Mouse (Mus musculus): Measurements from ENCODE around the gene Grasp.

The Grasp gene

DNA sequence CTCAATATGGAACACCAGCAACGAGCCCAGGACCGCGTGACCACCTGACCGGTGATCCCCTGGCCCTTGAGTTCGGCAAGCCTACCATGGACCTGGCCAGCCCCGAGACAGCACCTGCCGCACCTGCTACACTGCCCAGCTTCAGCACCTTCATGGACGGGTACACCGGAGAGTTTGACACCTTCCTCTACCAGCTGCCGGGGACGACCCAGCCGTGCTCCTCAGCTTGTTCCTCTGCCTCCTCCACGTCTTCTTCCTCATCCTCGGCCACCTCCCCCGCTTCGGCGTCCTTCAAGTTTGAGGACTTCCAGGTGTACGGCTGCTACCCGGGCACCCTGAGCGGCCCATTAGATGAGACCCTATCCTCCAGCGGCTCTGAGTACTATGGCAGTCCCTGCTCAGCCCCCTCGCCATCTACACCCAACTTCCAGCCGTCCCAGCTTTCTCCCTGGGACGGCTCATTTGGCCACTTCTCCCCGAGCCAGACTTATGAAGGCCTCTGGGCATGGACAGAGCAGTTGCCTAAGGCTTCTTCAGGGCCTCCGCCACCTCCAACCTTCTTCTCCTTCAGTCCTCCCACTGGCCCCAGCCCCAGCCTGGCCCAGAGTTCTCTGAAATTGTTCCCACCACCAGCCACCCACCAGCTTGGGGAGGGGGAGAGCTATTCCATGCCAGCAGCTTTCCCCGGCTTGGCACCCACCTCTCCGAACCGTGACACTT lies 46.3 kb downstream of the Grasp start:
- no peak for DNase-seq (ENCODE audit: low read depth in 2 of 2, low spot score in 2 of 2)

- DNase-seq (ENCODE audit: low read depth in 2 of 2, low spot score in 2 of 2), result no peak
These were observed 47.1 kb downstream of the Grasp start for GRCm38 (mm10) chr15:101271107-101271506.

- DNase-seq (ENCODE audit: low read depth in 2 of 2, low spot score in 2 of 2), result no peak
These were observed 47.5 kb downstream of the Grasp start for GRCm38 (mm10) chr15:101271513-101271912.

GRCm38 (mm10) chr15:101274380-101274779 lies 50.4 kb downstream of the Grasp start:
- no peak for DNase-seq (ENCODE audit: low read depth in 2 of 2, low spot score in 2 of 2)

DNA sequence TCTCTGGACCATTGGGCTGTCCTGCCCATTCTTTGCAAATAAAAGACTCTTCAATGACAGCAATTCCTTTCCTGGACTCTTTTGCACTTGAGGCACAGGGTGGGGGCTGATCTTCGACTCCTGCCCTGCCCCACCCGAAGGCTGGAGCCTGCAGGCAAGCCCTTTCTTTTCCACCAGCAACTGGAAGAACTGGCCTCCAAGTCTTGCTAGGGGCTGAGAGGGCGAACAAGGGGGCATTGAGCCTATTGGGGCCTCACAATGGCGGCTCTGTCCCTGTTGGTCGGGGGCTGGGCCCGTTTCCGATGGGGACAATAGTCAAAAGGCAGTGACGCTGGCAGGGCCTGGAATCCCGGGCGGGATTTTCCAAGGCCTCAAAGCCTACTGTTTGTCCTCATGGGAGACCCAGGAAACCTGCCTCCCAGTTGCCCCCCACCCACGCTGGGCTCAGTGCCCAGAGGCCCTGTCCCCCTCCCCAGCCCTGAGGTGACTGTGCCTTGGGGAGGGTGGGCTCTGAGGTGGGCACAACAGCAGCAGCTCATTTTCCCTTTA lies 53.4 kb downstream of the Grasp start:
- no peak for DNase-seq (ENCODE audit: low read depth in 2 of 2, low spot score in 2 of 2)

DNA sequence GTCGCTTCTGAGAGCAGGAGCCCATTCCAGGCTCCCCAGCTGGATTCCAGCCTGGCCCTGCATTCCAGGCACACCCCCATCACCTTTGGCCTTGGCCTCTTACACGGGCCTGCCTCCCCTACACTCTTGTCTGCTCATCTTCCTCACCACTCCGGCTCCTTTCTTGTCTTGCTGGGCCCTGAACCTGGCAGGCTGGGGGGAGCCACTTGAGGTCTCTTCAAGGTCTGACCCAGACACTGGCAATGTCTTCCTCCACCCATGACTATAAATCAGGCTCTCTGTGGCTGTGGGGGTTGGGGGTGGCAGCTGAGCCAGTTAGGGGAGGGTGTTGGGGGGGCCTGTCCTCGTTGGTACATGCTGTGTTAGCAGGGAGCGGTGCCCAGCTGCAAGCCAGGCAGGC lies 54.6 kb downstream of the Grasp start:
- DNase-seq (ENCODE audit: low read depth in 2 of 2, low spot score in 2 of 2), result no peak

GRCm38 (mm10) chr15:101279430-101279999 lies 55.5 kb downstream of the Grasp start:
- DNase-seq (ENCODE audit: low read depth in 2 of 2, low spot score in 2 of 2), result no peak

All from CD8-positive naive resting alpha-beta T cell, adult 2 months (primary cell).